Mouse (Mus musculus): ENCODE measurements around the gene Cog6.
A peak's percentile ranks its signal among the peaks of the same experiment; 100 is the strongest.

The Cog6 gene

GRCm38 (mm10) chr3:53016436-53017340 lies at the start of gene Cog6:
Gene Cog6 (minus strand): TSS chr3:53017237.
- DNase-seq (ENCODE audit: low spot score in 2 of 2), result peak; percentile 92 to 94

DNA sequence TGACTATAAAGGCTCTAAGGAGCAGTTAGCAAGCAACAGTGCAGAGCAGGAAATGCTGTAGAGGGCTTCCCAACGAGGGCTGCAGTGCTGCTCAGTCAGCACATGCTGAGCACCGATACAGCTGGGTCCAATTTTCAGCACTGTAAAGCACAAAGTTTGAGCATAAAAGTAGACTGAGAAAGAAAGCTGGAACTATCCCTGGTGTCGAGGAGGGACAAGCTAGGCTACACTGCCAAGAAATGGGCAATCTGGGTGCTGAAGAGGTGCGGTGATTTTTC lies 49.0 kb upstream of the Cog6 start:
- no peak for DNase-seq (ENCODE audit: low spot score in 2 of 2)

DNA sequence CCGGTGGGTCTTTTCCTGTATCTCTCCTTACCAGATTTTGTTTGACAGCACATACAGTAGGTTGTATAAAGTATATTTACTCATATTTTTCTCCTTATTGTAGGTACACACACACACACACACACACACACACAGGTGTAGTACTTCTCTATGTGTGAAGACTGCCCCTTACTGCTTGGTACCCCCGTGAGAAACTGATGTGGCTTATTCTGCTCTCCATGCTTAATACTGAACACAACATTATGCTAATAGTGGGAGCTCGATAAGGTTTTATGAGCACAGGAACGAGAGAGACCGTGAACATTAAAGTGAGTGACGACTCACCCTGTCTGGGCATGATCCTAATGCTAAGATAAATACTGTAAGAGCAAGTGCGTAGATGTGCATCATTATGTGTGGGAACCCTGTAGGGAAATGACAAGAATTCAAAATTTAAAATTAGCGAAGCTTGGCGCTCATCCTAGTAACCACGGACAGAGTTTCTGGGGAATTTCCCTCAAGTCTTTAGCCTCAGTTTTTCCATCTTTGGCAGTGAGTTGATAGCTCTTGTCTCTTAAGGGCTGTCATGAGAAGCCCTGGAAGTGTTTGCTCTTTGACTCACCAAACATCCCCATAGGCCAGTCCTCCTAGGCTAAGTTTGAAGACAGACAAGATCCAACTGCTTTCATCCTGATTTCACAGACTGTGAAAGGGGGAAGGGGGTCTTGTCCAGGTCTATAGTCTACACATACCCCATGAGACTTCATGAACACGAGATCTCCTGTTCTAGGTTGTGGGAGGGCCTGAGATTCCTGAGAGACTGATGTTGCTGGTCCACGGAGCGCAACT lies 48.4 kb upstream of the Cog6 start:
- no peak for DNase-seq (ENCODE audit: low spot score in 2 of 2)

GRCm38 (mm10) chr3:53063423-53064147 lies 46.5 kb upstream of the Cog6 start:
- no peak for DNase-seq (ENCODE audit: low spot score in 2 of 2)

DNA sequence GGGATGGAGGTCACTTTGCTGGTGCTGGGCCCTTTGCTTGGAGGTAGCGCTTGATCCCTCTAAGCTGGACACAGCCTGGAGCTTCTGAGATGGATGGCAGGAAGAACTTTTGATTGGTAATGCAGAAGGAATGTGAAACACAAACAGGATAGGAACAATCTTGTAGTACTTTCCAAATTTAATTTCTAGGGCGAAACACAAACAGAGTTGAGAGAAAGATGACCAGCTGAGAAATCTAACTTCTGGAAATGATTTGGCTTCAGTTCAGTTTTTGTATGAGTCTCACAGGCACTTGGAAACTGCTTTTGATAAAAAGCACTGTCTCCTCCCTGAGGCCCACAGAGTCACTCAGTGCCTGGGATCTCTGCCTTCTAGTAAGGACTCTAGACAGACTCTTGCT lies 42.9 kb upstream of the Cog6 start:
- no peak for DNase-seq (ENCODE audit: low spot score in 2 of 2)

GRCm38 (mm10) chr3:53056430-53056829 lies 39.4 kb upstream of the Cog6 start:
- no peak for DNase-seq (ENCODE audit: low spot score in 2 of 2)

GRCm38 (mm10) chr3:53052385-53052784 lies 35.3 kb upstream of the Cog6 start:
- no peak for DNase-seq (ENCODE audit: low spot score in 2 of 2)

GRCm38 (mm10) chr3:53046371-53046770 lies 29.3 kb upstream of the Cog6 start:
- peak in 1 of 2 experiments; percentile 35 for DNase-seq (ENCODE audit: low spot score in 2 of 2)

GRCm38 (mm10) chr3:53045697-53046096 lies 28.7 kb upstream of the Cog6 start:
- DNase-seq (ENCODE audit: low spot score in 2 of 2), result no peak

GRCm38 (mm10) chr3:53044682-53045299 lies 27.8 kb upstream of the Cog6 start:
- DNase-seq (ENCODE audit: low spot score in 2 of 2), result no peak

GRCm38 (mm10) chr3:53044238-53044637 lies 27.2 kb upstream of the Cog6 start:
- DNase-seq (ENCODE audit: low spot score in 2 of 2), result no peak

DNA sequence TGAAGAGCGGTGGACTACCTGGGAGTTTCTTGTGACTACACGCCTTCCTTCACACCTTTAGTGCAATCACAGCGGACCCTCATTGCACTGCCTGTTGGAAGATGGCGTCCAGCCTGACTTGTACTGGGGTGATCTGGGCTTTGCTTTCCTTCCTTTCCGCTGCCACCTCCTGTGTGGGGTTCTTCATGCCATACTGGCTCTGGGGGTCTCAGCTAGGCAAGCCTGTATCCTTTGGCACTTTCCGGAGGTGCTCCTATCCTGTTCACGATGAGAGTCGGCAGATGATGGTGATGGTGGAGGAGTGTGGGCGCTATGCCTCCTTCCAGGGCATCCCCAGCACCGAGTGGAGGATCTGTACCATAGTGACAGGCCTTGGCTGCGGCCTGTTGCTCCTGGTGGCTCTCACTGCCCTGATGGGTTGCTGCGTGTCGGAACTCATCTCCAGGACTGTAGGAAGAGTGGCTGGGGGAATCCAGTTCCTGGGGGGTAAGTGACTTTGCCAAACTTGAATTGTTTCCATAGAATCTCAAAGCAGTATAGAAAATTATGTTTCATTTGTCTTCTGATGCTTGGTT lies 26.3 kb upstream of the Cog6 start:
- no peak for DNase-seq (ENCODE audit: low spot score in 2 of 2)

GRCm38 (mm10) chr3:53042240-53042567 lies 25.2 kb upstream of the Cog6 start:
- no peak for DNase-seq (ENCODE audit: low spot score in 2 of 2)

DNA sequence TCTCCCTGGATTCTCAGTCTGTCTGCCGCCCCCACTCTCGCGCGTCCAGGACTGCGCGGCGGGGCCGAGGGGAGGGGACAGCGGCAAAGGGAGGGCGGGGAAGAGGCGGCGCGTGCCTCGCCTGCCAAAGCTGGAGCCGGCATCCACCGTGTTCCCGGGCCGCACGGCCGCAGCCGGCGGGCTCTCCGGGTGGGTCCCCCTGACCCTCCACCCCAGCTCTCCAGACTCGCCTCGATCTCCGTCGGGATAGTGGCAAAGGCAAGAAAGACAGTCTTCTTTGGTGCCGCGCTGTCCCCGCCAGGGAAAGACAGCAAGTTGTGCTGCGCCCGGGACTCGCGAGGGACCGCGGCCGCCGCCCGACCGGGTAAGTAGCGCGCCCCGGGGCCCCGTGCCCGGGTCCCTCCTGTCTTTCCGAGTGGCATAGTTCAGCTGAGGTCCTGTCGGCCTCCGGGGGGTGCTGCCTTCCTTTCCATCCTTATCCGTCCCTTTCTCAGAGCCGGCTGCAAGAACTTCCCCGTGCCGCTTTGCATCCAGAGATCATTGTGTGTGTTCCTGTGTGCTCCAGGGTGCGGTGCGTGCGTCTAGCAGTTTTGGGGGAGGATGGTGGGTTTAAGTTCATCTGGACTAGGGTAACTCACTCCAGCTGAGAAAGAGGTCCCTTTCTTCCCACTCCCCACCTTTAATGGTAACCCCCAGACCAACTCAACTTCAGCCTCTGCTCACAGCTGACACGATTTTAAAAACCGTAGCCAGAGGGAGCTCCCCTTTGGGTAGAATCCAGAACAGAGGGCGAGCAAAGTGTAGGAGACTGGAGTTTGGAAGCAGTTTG lies 24.6 kb upstream of the Cog6 start, which contains the start of gene Lhfp:
Lhfp (plus strand) TSS at position 118 of the 829 bp plus-strand sequence.
- DNase-seq (ENCODE audit: low spot score in 2 of 2), result peak; percentile 71 to 79

GRCm38 (mm10) chr3:53040593-53041410 lies 23.8 kb upstream of the Cog6 start:
- DNase-seq (ENCODE audit: low spot score in 2 of 2), result no peak

DNA sequence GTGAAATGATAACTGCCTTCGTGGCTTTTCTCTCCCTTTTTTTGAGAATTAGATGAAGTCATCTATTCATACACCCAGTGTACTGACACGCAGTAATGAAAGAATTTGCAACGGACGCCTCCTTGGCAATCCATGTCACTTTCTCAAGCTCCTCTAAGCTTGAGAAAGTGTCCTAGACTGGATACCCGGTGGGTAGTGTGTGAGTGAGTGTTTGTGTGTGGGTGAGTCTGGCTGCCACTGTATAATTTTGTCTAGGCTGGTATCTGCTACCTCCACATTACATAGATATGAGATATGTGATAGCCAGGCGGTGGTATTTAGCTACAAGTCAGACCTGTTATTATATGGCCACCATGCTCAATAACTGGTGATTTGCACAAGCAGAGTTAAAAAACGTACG lies 22.7 kb upstream of the Cog6 start:
- DNase-seq (ENCODE audit: low spot score in 2 of 2), result no peak

DNA sequence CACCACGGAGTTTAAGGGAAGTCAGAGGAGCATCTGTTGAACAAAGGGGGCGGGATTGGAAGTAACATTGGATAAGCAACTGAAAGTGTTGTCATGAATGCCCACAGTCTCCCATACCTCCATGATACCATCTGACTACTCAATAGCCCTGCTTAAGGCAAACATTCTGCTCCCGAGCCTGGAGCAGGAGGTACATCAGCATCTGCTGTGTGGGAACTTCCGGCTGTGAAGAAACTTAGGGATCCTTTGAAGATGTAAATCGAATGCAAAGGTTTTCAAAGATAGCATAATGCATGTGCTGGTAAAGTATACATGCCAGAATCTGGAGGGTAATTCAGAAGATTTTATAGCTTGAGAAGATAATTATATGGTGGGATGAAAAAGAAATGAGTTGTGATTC lies 21.9 kb upstream of the Cog6 start:
- no peak for DNase-seq (ENCODE audit: low spot score in 2 of 2)

DNA sequence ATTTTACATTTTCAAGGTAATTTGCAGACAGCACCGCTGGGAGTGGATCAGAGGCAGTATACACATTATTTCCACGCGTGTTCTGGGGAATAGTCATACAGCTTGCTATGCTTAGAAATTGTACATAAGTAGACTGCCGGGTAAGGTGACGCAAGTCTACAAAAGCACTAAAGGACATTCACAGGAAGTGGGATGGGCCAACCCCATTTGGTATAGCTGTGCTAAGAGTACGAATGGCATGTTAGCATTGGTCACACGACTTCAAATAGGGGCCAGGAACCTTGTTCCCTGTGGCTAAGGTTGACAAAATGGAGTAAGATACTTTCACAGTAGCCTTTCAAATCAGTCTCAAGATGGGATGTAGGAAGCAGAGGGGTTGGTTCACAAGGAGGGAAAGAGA lies 19.9 kb upstream of the Cog6 start:
- no peak for DNase-seq (ENCODE audit: low spot score in 2 of 2)

- no peak for DNase-seq (ENCODE audit: low spot score in 2 of 2)
These were observed 19.0 kb upstream of the Cog6 start for GRCm38 (mm10) chr3:53036076-53036475.

- DNase-seq (ENCODE audit: low spot score in 2 of 2), result peak in 1 of 2 experiments; percentile 34
These were observed 16.4 kb upstream of the Cog6 start for GRCm38 (mm10) chr3:53033448-53033847.
